Mouse (Mus musculus) T-cell, adult 2 months (primary cell): ENCODE data around the gene Olfr1242.

Experiments
- DNase-seq: peaks from one replicate; pipeline ENCODE4 v3.0.0; 2022; ENCODE audit warnings: low spot score

Gene Olfr1242

GRCm38 (mm10) chr2:89498235-89498634 is at the start of gene Olfr1242:
Olfr1242 (minus strand) TSS chr2:89498335.
- no peak for DNase-seq

GRCm38 (mm10) chr2:89544516-89544915 is 46.4 kb upstream of the Olfr1242 start:
- DNase-seq: no peak

- DNase-seq: no peak
These were observed 41.8 kb upstream of the Olfr1242 start for GRCm38 (mm10) chr2:89539923-89540322.

- no peak for DNase-seq
These were observed 33.3 kb upstream of the Olfr1242 start, which contains the start of gene Olfr1243 for GRCm38 (mm10) chr2:89531387-89531786. Olfr1243 (minus strand) TSS chr2:89531487.

- no peak for DNase-seq
These were observed 11.1 kb downstream of the Olfr1242 start, which contains the start of gene Olfr1241 for GRCm38 (mm10) chr2:89487026-89487425. Olfr1241 (minus strand) TSS chr2:89487126.

GRCm38 (mm10) chr2:89442900-89443299 is 55.2 kb downstream of the Olfr1242 start, which contains the start of gene Olfr1240:
Olfr1240 (minus strand) TSS chr2:89443000.
- no peak for DNase-seq
